Mouse (Mus musculus) ES-E14 (cell line): Measurements from ENCODE around the gene Lrmda. TPM values are rescaled to one million over a fixed set of nuclear protein-coding genes. Genes with fewer than 3 reads are reported as not detected.

Source experiments
- DNase-seq: peaks from one replicate; pipeline ENCODE4 v3.0.0-alpha.2; 2013; ENCODE audit warnings: low read depth, low spot score
- H3K27ac ChIP-seq: 2 replicates; pipeline ENCODE4 v1.5.1; 2012; ENCODE audit warnings: low read depth, mild to moderate bottlenecking, low read length, moderate library complexity, mixed read lengths; ENCODE audit not compliant: poor library complexity, insufficient read depth, severe bottlenecking
- H3K36me3 ChIP-seq: 2 replicates; pipeline ENCODE4 v1.6.1; 2012; ENCODE audit warnings: mild to moderate bottlenecking, low read length, moderate library complexity, mixed read lengths; ENCODE audit not compliant: control insufficient read depth, poor library complexity, insufficient read depth, severe bottlenecking
- H3K4me1 ChIP-seq, 2 experiments: fragments of 150-350 bp in 1 of 2; sonication (generic) in 1 of 2; 2 replicates each; pipeline ENCODE4 v1.6.1; 2012; ENCODE audit warnings: low read length in 2 of 2, mild to moderate bottlenecking in 1 of 2, mixed read lengths in 1 of 2; ENCODE audit not compliant: control insufficient read depth in 2 of 2, insufficient read depth in 2 of 2, poor library complexity in 1 of 2
- H3K4me3 ChIP-seq, 2 experiments: fragments of 150-350 bp in 1 of 2; sonication (generic) in 1 of 2; 2 replicates each; pipeline ENCODE4 v1.5.1; 2012; ENCODE audit warnings: low read length in 2 of 2, low read depth in 1 of 2, mild to moderate bottlenecking in 1 of 2, mixed read lengths in 1 of 2; ENCODE audit not compliant: insufficient read depth in 1 of 2, poor library complexity in 1 of 2, severe bottlenecking in 1 of 2
- H3K9ac ChIP-seq: 2 replicates; pipeline ENCODE4 v1.6.1; 2012; ENCODE audit warnings: low read depth, mild to moderate bottlenecking, low read length, mixed read lengths; ENCODE audit not compliant: poor library complexity, insufficient read depth, severe bottlenecking
- H3K9me3 ChIP-seq: fragments of 150-350 bp; sonication (generic); 2 replicates; pipeline ENCODE4 v1.6.1; 2012; ENCODE audit warnings: low read depth, mild to moderate bottlenecking, low read length; ENCODE audit not compliant: control insufficient read depth, insufficient read depth
- CHD2 ChIP-seq: IDR thresholded peaks from 2 replicates; pipeline ENCODE4 v1.6.1; 2014; ENCODE audit warnings: mild to moderate bottlenecking, low read depth, low read length, inconsistent platforms
- HCFC1 ChIP-seq: IDR thresholded peaks from 2 replicates; pipeline ENCODE4 v1.6.1; 2012; ENCODE audit warnings: low read length, inconsistent platforms, borderline replicate concordance; ENCODE audit not compliant: insufficient read depth
- MAFK ChIP-seq: IDR thresholded peaks from 2 replicates; pipeline ENCODE4 v1.6.1; 2014; ENCODE audit warnings: mild to moderate bottlenecking, low read depth, low read length, inconsistent platforms; ENCODE audit not compliant: insufficient read depth
- ZC3H11A ChIP-seq: IDR thresholded peaks from 2 replicates; pipeline ENCODE4 v1.6.1; 2012; ENCODE audit warnings: low read depth, mild to moderate bottlenecking, inconsistent platforms, low read length, borderline replicate concordance
- ZNF384 ChIP-seq: IDR thresholded peaks from 2 replicates; pipeline ENCODE4 v1.6.1; 2012; ENCODE audit warnings: low read depth, low read length, inconsistent platforms
- in situ Hi-C, 2 experiments: fragments of 600-800 bp; cut with MboI; formaldehyde crosslinking; loops; one replicate each; pipeline ENCODE4 v1.15.1; 2025; ENCODE audit warnings: low sequenced_read_pairs in 2 of 2, inconsistent platforms in 1 of 2; ENCODE audit not compliant: unreplicated experiment in 2 of 2
- total RNA-seq: library from RNA; depleted of rRNA; stranded (reverse); fragments of 300-350 nt; gene quantifications from 2 replicates; pipeline ENCODE4 v1.2.3, GENCODE M21; 2012

Lrmda gene
- total RNA-seq, 1 experiment = 0.22 TPM

DNA sequence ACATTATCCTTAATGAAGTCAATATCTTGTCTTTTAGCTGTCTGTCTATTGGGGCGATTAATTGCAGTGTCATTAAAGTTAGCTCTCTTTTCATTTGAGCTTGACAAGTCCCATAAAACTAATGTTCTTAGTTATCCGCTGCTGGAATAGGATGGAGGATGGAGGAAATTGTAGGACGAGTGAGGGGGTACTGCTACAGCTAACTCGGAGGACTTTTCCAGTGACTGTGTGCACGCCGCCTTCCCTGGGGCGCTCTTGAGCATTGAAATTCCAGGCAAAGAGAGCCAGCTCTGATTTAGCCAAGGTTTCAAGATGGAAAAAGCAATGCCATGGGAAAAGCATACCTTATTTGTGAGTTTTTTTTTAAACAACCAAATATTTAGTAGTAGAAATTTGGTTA is 453.9 kb downstream of the Lrmda start:
- TF ChIP-seq HCFC1 (no peak), ZNF384 (no peak), ZC3H11A (no peak), CHD2 (no peak), MAFK (no peak)
- in situ Hi-C loops = no loop called here
- Histone ChIP-seq H3K27ac (no peak overlapping the region), H3K9me3 (no peaks in the 10 kb centered on the region), H3K36me3 (no peaks in the 10 kb centered on the region), H3K4me1 (no peaks in the 10 kb centered on the region), H3K9ac (no peak overlapping the region), H3K4me3 (no peak overlapping the region)
- no peak for DNase-seq

DNA sequence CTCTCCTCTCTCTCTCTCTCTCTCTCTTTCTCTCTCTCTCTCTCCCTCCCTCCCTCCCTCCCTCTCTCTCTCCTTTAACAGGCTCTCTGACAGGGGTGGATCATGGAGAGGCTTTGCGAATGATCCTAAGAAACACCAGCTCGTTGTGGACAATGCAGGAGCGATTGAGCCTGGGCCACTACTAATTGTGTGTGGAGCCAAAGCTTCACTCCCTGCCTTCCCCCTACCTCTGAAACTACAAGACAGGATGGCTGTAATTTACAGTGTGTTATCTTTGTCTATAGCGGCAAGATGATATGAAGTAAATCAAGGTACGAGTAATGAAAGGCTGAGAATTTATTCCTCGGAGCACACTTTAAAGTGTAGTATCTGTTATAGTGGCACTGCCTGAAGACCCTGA is 454.5 kb downstream of the Lrmda start:
- no peak overlapping the region for H3K4me3 ChIP-seq
- in situ Hi-C loops = no loop called here
- H3K9me3 ChIP-seq = no peaks in the 10 kb centered on the region

DNA sequence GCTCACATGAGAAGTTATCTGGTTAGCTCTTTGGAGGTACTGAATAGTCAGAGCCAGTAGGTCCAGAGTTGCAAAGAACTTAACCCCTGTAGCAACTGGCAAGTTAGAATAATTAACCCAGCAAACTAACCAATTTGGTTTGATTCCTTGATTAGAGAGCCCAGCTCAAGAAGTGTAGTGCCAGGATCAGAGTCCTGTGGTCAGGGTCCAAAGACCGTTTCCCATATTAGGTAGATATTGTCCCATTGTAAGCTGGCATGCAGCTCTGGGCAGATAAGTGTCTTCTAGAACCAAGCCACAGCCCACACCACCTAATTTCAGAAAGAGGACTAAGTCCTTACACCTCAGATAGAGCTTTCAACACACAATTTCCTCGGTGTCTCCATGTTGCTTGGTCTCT is 473.8 kb downstream of the Lrmda start:
- no peak overlapping the region for H3K27ac ChIP-seq
- no peak overlapping the region for H3K9ac ChIP-seq
- H3K9me3 ChIP-seq = no peaks in the 10 kb centered on the region
- no peaks in the 10 kb centered on the region for H3K4me1 ChIP-seq
- H3K4me3 ChIP-seq = no peak overlapping the region
- DNase-seq = no peak
- H3K36me3 ChIP-seq = no peaks in the 10 kb centered on the region
- in situ Hi-C loops = no loop called here
- TF ChIP-seq CHD2 (no peak), ZC3H11A (no peak), MAFK (no peak), ZNF384 (no peak), HCFC1 (no peak)

More for the DNA sequence above, 454.5 kb downstream of the Lrmda start:
- Histone ChIP-seq H3K4me1 (no peaks in the 10 kb centered on the region), H3K36me3 (no peaks in the 10 kb centered on the region), H3K9ac (no peak overlapping the region), H3K27ac (no peak overlapping the region)
- no peak for DNase-seq
- no peak for TF ChIP-seq CHD2
- no peak for TF ChIP-seq HCFC1

DNA sequence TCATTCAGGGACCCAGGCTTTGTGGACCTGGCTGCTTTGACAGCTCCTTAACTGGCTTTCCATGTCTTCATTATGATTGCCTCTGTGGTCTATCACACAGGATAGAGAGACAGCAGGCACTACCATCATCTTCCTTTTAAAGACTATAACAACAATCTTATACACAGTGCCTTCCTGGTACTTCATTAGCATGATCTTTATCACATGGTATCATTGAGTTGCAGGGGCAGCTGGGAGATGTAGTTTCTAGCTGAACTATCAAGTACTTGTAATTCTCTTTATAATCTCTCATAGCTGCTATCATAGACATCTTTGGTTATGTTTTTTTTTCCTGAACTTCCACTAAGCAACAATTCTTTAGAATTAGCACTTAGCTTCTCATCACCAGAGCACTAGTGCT is 474.8 kb downstream of the Lrmda start:
- H3K27ac ChIP-seq = no peak overlapping the region
- no peak overlapping the region for H3K9ac ChIP-seq
- no peaks in the 10 kb centered on the region for H3K4me1 ChIP-seq
- in situ Hi-C loops = no loop called here
- H3K36me3 ChIP-seq = no peaks in the 10 kb centered on the region
- H3K4me3 ChIP-seq = no peak overlapping the region
- TF ChIP-seq ZC3H11A (no peak), HCFC1 (peak; percentile 68; the same call in 1 of the 2 replicates)
- DNase-seq = no peak
- H3K9me3 ChIP-seq = no peaks in the 10 kb centered on the region

DNA sequence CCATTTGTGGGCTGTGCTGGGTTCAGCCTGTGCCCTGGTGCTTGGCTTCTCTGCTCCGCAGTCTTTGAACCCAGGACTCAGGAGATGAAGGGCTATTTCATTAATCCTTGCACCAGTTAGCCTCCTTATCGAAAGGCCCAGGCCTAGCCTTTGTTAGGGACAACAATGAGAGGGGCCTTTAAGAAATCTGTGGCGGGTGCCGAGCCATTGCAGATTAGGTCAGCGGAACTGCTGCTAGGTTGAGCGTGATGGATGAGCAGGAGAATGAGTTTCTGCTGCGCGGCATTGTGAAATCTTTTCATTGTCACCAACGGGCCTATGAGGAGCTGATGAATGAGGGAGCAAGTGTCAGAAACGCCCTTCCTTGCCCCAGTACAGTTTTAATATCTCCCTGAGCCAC is 475.4 kb downstream of the Lrmda start:
- no peak for DNase-seq
- no peak for TF ChIP-seq HCFC1
- no peak for TF ChIP-seq MAFK
- TF ChIP-seq CHD2 = no peak
- TF ChIP-seq ZNF384 = no peak
- TF ChIP-seq ZC3H11A = no peak
- H3K36me3 ChIP-seq = no peaks in the 10 kb centered on the region
- in situ Hi-C loops = no loop called here
- H3K9ac ChIP-seq = no peak overlapping the region
- no peak overlapping the region for H3K27ac ChIP-seq
- H3K4me1 ChIP-seq = no peaks in the 10 kb centered on the region
- H3K4me3 ChIP-seq = no peak overlapping the region
- H3K9me3 ChIP-seq = no peaks in the 10 kb centered on the region
